Mouse (Mus musculus) lung, embryonic 16.5 days (tissue): Measurements from ENCODE around the gene Snu13. TPM values are rescaled to one million over a fixed set of nuclear protein-coding genes. Genes with fewer than 3 reads are reported as not detected.

ENCODE experiments used
- ATAC-seq: fragments of 200-750 bp; cut with Nextera tagmentation; 2 replicates; pipeline ENCODE4 v1.8.0; 2017; ENCODE audit warnings: low read depth, mild to moderate bottlenecking, moderate library complexity
- H3K27ac ChIP-seq: fragments of 300-500 bp; sonication (generic); 2 replicates; pipeline ENCODE4 v1.5.1; 2014; ENCODE audit warnings: mild to moderate bottlenecking, control low read depth, low read length
- H3K27me3 ChIP-seq: fragments of 300-500 bp; sonication (generic); 2 replicates; pipeline ENCODE4 v1.6.1; 2014; ENCODE audit warnings: low read depth, low read length, mixed read lengths; ENCODE audit not compliant: control insufficient read depth, insufficient read depth
- H3K36me3 ChIP-seq: fragments of 300-500 bp; sonication (generic); 2 replicates; pipeline ENCODE4 v1.6.1; 2014; ENCODE audit warnings: low read length; ENCODE audit not compliant: control insufficient read depth, insufficient read depth
- H3K4me1 ChIP-seq: fragments of 300-500 bp; sonication (generic); replicated peaks from 2 replicates; pipeline ENCODE4 v1.6.1; 2014; ENCODE audit warnings: low read length, mixed read lengths; ENCODE audit not compliant: control insufficient read depth, insufficient read depth
- H3K4me2 ChIP-seq: fragments of 300-500 bp; sonication (generic); 2 replicates; pipeline ENCODE4 v1.6.1; 2014; ENCODE audit warnings: low read depth, low read length, control low read depth
- H3K4me3 ChIP-seq: fragments of 300-500 bp; sonication (generic); 2 replicates; pipeline ENCODE4 v1.5.1; 2014; ENCODE audit warnings: mild to moderate bottlenecking, low read length, control low read depth
- H3K9ac ChIP-seq: fragments of 300-500 bp; sonication (generic); 2 replicates; pipeline ENCODE4 v1.6.1; 2014; ENCODE audit warnings: low read length, control low read depth
- H3K9me3 ChIP-seq: fragments of 300-500 bp; sonication (generic); 2 replicates; pipeline ENCODE4 v1.6.1; 2016; ENCODE audit warnings: low read length; ENCODE audit not compliant: control insufficient read depth
- WGBS: fragments of 180-500 bp; shearing (Covaris S2); extraction: QIAGEN DNeasy Blood & Tissue Kit; methylation state at CpG from one replicate; pipeline ENCODE4 v1.1.7; 2014; 5-methylcytosine and 5-hydroxymethylcytosine counted together
- polyA plus RNA-seq: library from polyadenylated mRNA; unstranded; fragments of >200 nt; fragmentation: Nextera tagmentation; extraction: Ambion mirVana; gene quantifications from 2 replicates; pipeline ENCODE4 v1.2.1, GENCODE M21; 2015

Snu13 gene
- polyA plus RNA-seq, 1 experiment from 2014 or later = 260 TPM

- Histone ChIP-seq H3K36me3 (peaks cover 4% of the 10 kb centered on the region; the same call in 1 of the 2 replicates), H3K4me2 (peak overlapping the region; percentile 80)
Observed at GRCm38 (mm10) chr15:82016830-82017229, 30.6 kb downstream of the Snu13 start.

GRCm38 (mm10) chr15:82016101-82016808 lies 31.1 kb downstream of the Snu13 start:
- Histone ChIP-seq H3K4me1 (peaks cover 16% of the 10 kb centered on the region), H3K27ac (peak overlapping the region; percentile 57), H3K4me2 (peak overlapping the region; percentile 98), H3K4me3 (peak overlapping the region; percentile 98), H3K36me3 (peaks cover 4% of the 10 kb centered on the region; the same call in 1 of the 2 replicates), H3K27me3 (no peaks in the 10 kb centered on the region), H3K9me3 (no peaks in the 10 kb centered on the region), H3K9ac (peak overlapping the region; percentile 91)
- ATAC-seq = peak; percentile 98
- under 1% methylated on average over 51 of the region's 53 CpGs for WGBS

More at GRCm38 (mm10) chr15:82016830-82017229, 30.6 kb downstream of the Snu13 start:
- Histone ChIP-seq H3K27me3 (no peaks in the 10 kb centered on the region), H3K27ac (peak overlapping the region; percentile 15; the same call in 1 of the 2 replicates), H3K9ac (peak overlapping the region; percentile 68), H3K4me1 (peaks cover 16% of the 10 kb centered on the region), H3K9me3 (no peaks in the 10 kb centered on the region), H3K4me3 (peak overlapping the region; percentile 98)
- 10% methylated on average over 6 of the region's 6 CpGs for WGBS
- no peak for ATAC-seq

- ATAC-seq = peak; percentile 2; the same call in 1 of the 2 replicates
- WGBS = under 1% methylated on average over 35 of the region's 39 CpGs
- H3K27me3 ChIP-seq = no peaks in the 10 kb centered on the region
- peaks cover 16% of the 10 kb centered on the region for H3K4me1 ChIP-seq
- peak overlapping the region; percentile 98 for H3K4me3 ChIP-seq
- H3K9me3 ChIP-seq = no peaks in the 10 kb centered on the region
- H3K4me2 ChIP-seq = peak overlapping the region; percentile 98
- peaks cover 4% of the 10 kb centered on the region; the same call in 1 of the 2 replicates for H3K36me3 ChIP-seq
- peak overlapping the region; percentile 57 for H3K27ac ChIP-seq
- peak overlapping the region; percentile 91 for H3K9ac ChIP-seq
Observed at GRCm38 (mm10) chr15:82015392-82016100, 31.9 kb downstream of the Snu13 start.

- H3K4me1 ChIP-seq = peaks cover 16% of the 10 kb centered on the region
- no peak overlapping the region for H3K27ac ChIP-seq
- H3K36me3 ChIP-seq = peaks cover 1% of the 10 kb centered on the region; the same call in 1 of the 2 replicates
- peak overlapping the region; percentile 98 for H3K4me2 ChIP-seq
- H3K27me3 ChIP-seq = no peaks in the 10 kb centered on the region
- WGBS = 22% methylated on average over 9 of the region's 9 CpGs
- H3K9me3 ChIP-seq = no peaks in the 10 kb centered on the region
- ATAC-seq = no peak
- H3K4me3 ChIP-seq = peak overlapping the region; percentile 98
- peak overlapping the region; percentile 91 for H3K9ac ChIP-seq
Observed at GRCm38 (mm10) chr15:82014745-82015391, 32.5 kb downstream of the Snu13 start.

- H3K36me3 ChIP-seq = no peaks in the 10 kb centered on the region
- H3K9me3 ChIP-seq = no peaks in the 10 kb centered on the region
- no peak overlapping the region for H3K4me2 ChIP-seq
- no peak overlapping the region for H3K4me3 ChIP-seq
- no peaks in the 10 kb centered on the region for H3K27me3 ChIP-seq
- H3K27ac ChIP-seq = no peak overlapping the region
- 71% methylated on average over 6 of the region's 6 CpGs for WGBS
- peaks cover 14% of the 10 kb centered on the region for H3K4me1 ChIP-seq
- no peak overlapping the region for H3K9ac ChIP-seq
- ATAC-seq = no peak
Observed at GRCm38 (mm10) chr15:82011947-82012346, 35.5 kb downstream of the Snu13 start.

- H3K27ac ChIP-seq = no peak overlapping the region
- no peak overlapping the region for H3K4me3 ChIP-seq
- WGBS = 71% methylated on average over 8 of the region's 8 CpGs
- no peaks in the 10 kb centered on the region for H3K27me3 ChIP-seq
- ATAC-seq = no peak
- no peak overlapping the region for H3K9ac ChIP-seq
- H3K4me1 ChIP-seq = no peaks in the 10 kb centered on the region
- H3K4me2 ChIP-seq = no peak overlapping the region
- H3K36me3 ChIP-seq = peaks cover 2% of the 10 kb centered on the region
- no peaks in the 10 kb centered on the region for H3K9me3 ChIP-seq
Observed at GRCm38 (mm10) chr15:82004257-82004656, 43.1 kb downstream of the Snu13 start.

GRCm38 (mm10) chr15:81993992-81994391 lies 53.4 kb downstream of the Snu13 start:
- H3K27ac ChIP-seq = no peak overlapping the region
- no peak overlapping the region for H3K4me3 ChIP-seq
- WGBS = 48% methylated on average over 6 of the region's 6 CpGs
- peaks cover 8% of the 10 kb centered on the region; the same call in 1 of the 2 replicates for H3K36me3 ChIP-seq
- H3K27me3 ChIP-seq = no peaks in the 10 kb centered on the region
- H3K9me3 ChIP-seq = no peaks in the 10 kb centered on the region
- peaks cover 4% of the 10 kb centered on the region; the same call in 1 of the 2 replicates for H3K4me1 ChIP-seq
- no peak for ATAC-seq
- H3K9ac ChIP-seq = no peak overlapping the region
- no peak overlapping the region for H3K4me2 ChIP-seq

GRCm38 (mm10) chr15:81990549-81990948 lies 56.8 kb downstream of the Snu13 start:
- ATAC-seq = no peak
- H3K27ac ChIP-seq = no peak overlapping the region
- no peaks in the 10 kb centered on the region for H3K9me3 ChIP-seq
- H3K9ac ChIP-seq = no peak overlapping the region
- WGBS = 46% methylated on average over 7 of the region's 7 CpGs
- no peaks in the 10 kb centered on the region for H3K27me3 ChIP-seq
- H3K36me3 ChIP-seq = no peaks in the 10 kb centered on the region
- H3K4me2 ChIP-seq = no peak overlapping the region
- H3K4me3 ChIP-seq = no peak overlapping the region
- peaks cover 4% of the 10 kb centered on the region; the same call in 1 of the 2 replicates for H3K4me1 ChIP-seq
